ENCODE assay signal across 15 mouse cellular contexts in the genomic region with DNA sequence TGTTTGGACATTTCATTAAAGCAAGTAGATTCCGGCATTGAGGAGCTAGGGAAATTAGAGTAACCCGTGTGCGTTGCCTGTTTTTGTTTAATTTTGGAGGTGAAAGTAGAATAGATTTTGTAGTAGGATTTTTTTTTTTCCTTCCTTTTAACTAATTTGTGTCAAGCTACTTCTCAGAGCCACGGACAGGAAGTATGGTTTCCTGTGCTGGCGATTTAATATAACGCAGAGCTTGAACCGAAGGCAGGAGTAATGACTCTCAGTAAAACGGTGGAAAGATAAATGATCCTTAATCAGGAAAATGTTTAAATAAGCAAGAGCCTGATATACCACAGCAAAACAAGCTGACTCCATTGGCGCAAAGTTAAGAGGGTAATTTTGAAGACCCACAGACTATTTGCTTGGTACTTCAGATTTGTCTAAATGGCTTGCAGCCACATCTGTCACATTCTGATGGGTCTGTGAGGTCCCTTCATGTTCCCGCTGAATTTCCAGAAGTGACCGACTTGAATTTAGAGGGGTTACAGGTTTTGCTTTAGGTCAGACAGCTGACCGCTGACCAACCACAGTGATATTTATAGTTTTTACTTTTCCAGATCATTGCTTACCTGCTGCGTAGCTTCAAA. TPM values are rescaled to one million over a fixed set of nuclear protein-coding genes. Genes with fewer than 3 reads are reported as not detected.
A peak's percentile ranks its signal among the peaks of the same experiment; 100 is the strongest.
DNase-seq lines count a peak whose midpoint lies in the region; ATAC-seq and TF ChIP-seq lines count a peak whose summit lies in the region.
"Had no signal": no experiment of that assay in that cellular context is flagged by ENCODE, and none has a peak within 500 bp of the region (broad histone marks: within the 10 kb centered on the region; RNA-seq: fewer than 3 reads in every experiment).

No protein-coding gene starts in this region.

- peaks cover 18% of the 10 kb centered on the region; the same call in 1 of the 2 replicates for H3K4me1 ChIP-seq in hindbrain, embryonic 12.5 days
- no peaks in the 10 kb centered on the region; the same call in 1 of the 2 replicates for H3K4me1 ChIP-seq in hindbrain, embryonic 14.5 days (replicated peaks; ENCODE audit: control insufficient read depth, insufficient read depth, low read length)
- H3K4me1 ChIP-seq in bone marrow macrophage, adult 2 months (ENCODE audit: control insufficient read depth, insufficient read depth, low read length), result peaks cover 15% of the 10 kb centered on the region
- H3K4me1 ChIP-seq in intestine, embryonic 15.5 days (replicated peaks), result peaks cover 26% of the 10 kb centered on the region

- H3K27ac ChIP-seq in hindbrain, embryonic 12.5 days, result peak overlapping the region; percentile 73
- H3K27ac ChIP-seq in hindbrain, embryonic 14.5 days, result no peak overlapping the region
- H3K27ac ChIP-seq in bone marrow macrophage, adult 2 months (ENCODE audit: insufficient read depth, low read depth, low read length), result peak overlapping the region; percentile 6
- H3K27ac ChIP-seq in intestine, embryonic 15.5 days, result peak overlapping the region; percentile 49; the same call in 1 of the 2 replicates
- H3K27ac ChIP-seq: forebrain, embryonic 15.5 days; hindbrain, embryonic 13.5 days had no signal

- no peak overlapping the region for H3K4me3 ChIP-seq in hindbrain, embryonic 12.5 days
- H3K4me3 ChIP-seq in hindbrain, embryonic 14.5 days (replicated peaks; ENCODE audit: low read length), result no peak overlapping the region
- H3K4me3 ChIP-seq in bone marrow macrophage, adult 2 months (ENCODE audit: insufficient read depth, low read length), result peak overlapping the region; percentile 12; the same call in 1 of the 2 replicates
- no peak overlapping the region for H3K4me3 ChIP-seq in intestine, embryonic 15.5 days (replicated peaks)
- H3K4me3 ChIP-seq: forebrain, embryonic 15.5 days; hindbrain, embryonic 13.5 days had no signal

- TF ChIP-seq POLR2A in bone marrow macrophage, adult 2 months (IDR thresholded peaks at IDR 0.05; ENCODE audit: borderline replicate concordance, low read depth, low read length), result no peak

- H3K9me3 ChIP-seq in hindbrain, embryonic 12.5 days (replicated peaks), result no peaks in the 10 kb centered on the region
- no peaks in the 10 kb centered on the region for H3K9me3 ChIP-seq in hindbrain, embryonic 14.5 days (ENCODE audit: control insufficient read depth, low read length)
- no peaks in the 10 kb centered on the region for H3K9me3 ChIP-seq in intestine, embryonic 15.5 days
- H3K9me3 ChIP-seq: forebrain, embryonic 15.5 days; hindbrain, embryonic 13.5 days had no signal

- 69% methylated on average over 13 of the region's 13 CpGs for WGBS in hindbrain, embryonic 12.5 days
- 83% methylated on average over 13 of the region's 13 CpGs for WGBS in hindbrain, embryonic 14.5 days
- 34% methylated on average over 13 of the region's 13 CpGs for WGBS in intestine, embryonic 15.5 days

- DNase-seq in hindbrain, embryonic 14.5 days (ENCODE audit: low spot score), result no peak
- peak; percentile 47 for DNase-seq in 416B (ENCODE audit: low read depth)
- DNase-seq in left cerebral cortex, adult 9 months (ENCODE audit: low spot score in 2 of 2), result no peak
- DNase-seq in urinary bladder, postnatal 4 days (ENCODE audit: low spot score in 2 of 2), result no peak
- no peak for DNase-seq in ovary, postnatal 36 days (ENCODE audit: low spot score)
- DNase-seq: cerebellum, postnatal 36 days; layer of hippocampus, adult 9-11 months; lung, adult 18-20 months; thymus, postnatal 4 days had no signal

- no peak for ATAC-seq in hindbrain, embryonic 12.5 days (ENCODE audit: low FRiP score)
- ATAC-seq in hindbrain, embryonic 14.5 days (ENCODE audit: low FRiP score), result no peak
- ATAC-seq in intestine, embryonic 15.5 days, result no peak
- ATAC-seq: forebrain, embryonic 15.5 days; midbrain, embryonic 16.5 days had no signal

- TF ChIP-seq CTCF in bone marrow macrophage, adult 2 months (IDR thresholded peaks at IDR 0.05; ENCODE audit: low read depth, low read length), result no peak

- no peaks in the 10 kb centered on the region for H3K27me3 ChIP-seq in hindbrain, embryonic 12.5 days
- no peaks in the 10 kb centered on the region for H3K27me3 ChIP-seq in hindbrain, embryonic 14.5 days (ENCODE audit: control insufficient read depth, insufficient read depth, low read length)
- H3K27me3 ChIP-seq in intestine, embryonic 15.5 days (replicated peaks), result no peaks in the 10 kb centered on the region
- H3K27me3 ChIP-seq: forebrain, embryonic 15.5 days; hindbrain, embryonic 13.5 days had no signal

- H3K4me2 ChIP-seq in hindbrain, embryonic 12.5 days (replicated peaks), result no peak overlapping the region
- no peak overlapping the region for H3K4me2 ChIP-seq in hindbrain, embryonic 14.5 days (replicated peaks)
- H3K4me2 ChIP-seq in intestine, embryonic 15.5 days (replicated peaks), result no peak overlapping the region
- H3K4me2 ChIP-seq: forebrain, embryonic 15.5 days; hindbrain, embryonic 13.5 days had no signal

- H3K9ac ChIP-seq in hindbrain, embryonic 12.5 days, result no peak overlapping the region
- no peak overlapping the region for H3K9ac ChIP-seq in hindbrain, embryonic 14.5 days
- no peak overlapping the region for H3K9ac ChIP-seq in intestine, embryonic 15.5 days
- H3K9ac ChIP-seq: forebrain, embryonic 15.5 days; hindbrain, embryonic 13.5 days had no signal

- no peaks in the 10 kb centered on the region for H3K36me3 ChIP-seq in hindbrain, embryonic 12.5 days
- no peaks in the 10 kb centered on the region for H3K36me3 ChIP-seq in hindbrain, embryonic 14.5 days (replicated peaks; ENCODE audit: control insufficient read depth, insufficient read depth)
- no peaks in the 10 kb centered on the region for H3K36me3 ChIP-seq in intestine, embryonic 15.5 days
- H3K36me3 ChIP-seq: forebrain, embryonic 15.5 days; hindbrain, embryonic 13.5 days had no signal

RNA-seq across cellular contexts. Expression of a gene that starts 38.7 kb away (rescaled TPM):
- polyA plus RNA-seq in hindbrain, embryonic 12.5 days (2016; fragmentation: Nextera tagmentation; extraction: Ambion mirVana), result not detected in 2 replicates
- polyA plus RNA-seq in hindbrain, embryonic 14.5 days (2014; fragmentation: Nextera tagmentation; extraction: Ambion mirVana), result 0.20 TPM in 1 of 2 replicates, not detected in the other
- not detected in 2 replicates for polyA plus RNA-seq in bone marrow macrophage, adult 2 months (2012; ENCODE audit: insufficient read depth, insufficient read length, missing spikeins)
- polyA plus RNA-seq in intestine, embryonic 15.5 days (2015; fragmentation: Nextera tagmentation; extraction: Ambion mirVana), result not detected in 2 replicates
- polyA plus RNA-seq: hindbrain, embryonic 13.5 days had no signal

RNA-seq across cellular contexts. Expression of a gene that starts 49.1 kb away (rescaled TPM):
- 35.4 and 36.6 TPM in 2 replicates for polyA plus RNA-seq in hindbrain, embryonic 12.5 days (2016; fragmentation: Nextera tagmentation; extraction: Ambion mirVana)
- polyA plus RNA-seq in hindbrain, embryonic 14.5 days (2014; fragmentation: Nextera tagmentation; extraction: Ambion mirVana), result 34.5 TPM in 2 replicates
- polyA plus RNA-seq in bone marrow macrophage, adult 2 months (2012; ENCODE audit: insufficient read depth, insufficient read length, missing spikeins), result 21.1 and 25.8 TPM in 2 replicates
- polyA plus RNA-seq in intestine, embryonic 15.5 days (2015; fragmentation: Nextera tagmentation; extraction: Ambion mirVana), result 32.8 and 34.5 TPM in 2 replicates
